Mouse (Mus musculus) E14TG2a.4 (cell line): Measurements from ENCODE around the gene Prkci.
A peak's percentile ranks its signal among the peaks of the same experiment; 100 is the strongest.

Experiments
- H3K27me3 ChIP-seq: 2 replicates; pipeline ENCODE4 v1.6.1; 2014; ENCODE audit warnings: low read length, control low read depth; ENCODE audit not compliant: insufficient read depth
- H3K36me3 ChIP-seq: 2 replicates; pipeline ENCODE4 v1.6.1; 2014; ENCODE audit warnings: low read length, control low read depth; ENCODE audit not compliant: insufficient read depth
- H3K4me1 ChIP-seq: replicated peaks from 2 replicates; pipeline ENCODE4 v1.6.1; 2014; ENCODE audit warnings: low read depth, low read length, control low read depth
- H3K4me3 ChIP-seq: replicated peaks from 2 replicates; pipeline ENCODE4 v1.5.1; 2014; ENCODE audit warnings: mild to moderate bottlenecking, low read length
- H3K9me3 ChIP-seq: 2 replicates; pipeline ENCODE4 v1.6.1; 2014; ENCODE audit warnings: low read length, control low read depth
- CTCF ChIP-seq: conservative IDR thresholded peaks from 2 replicates; pipeline ENCODE4 v1.5.1; 2014; ENCODE audit warnings: low read length
- NANOG ChIP-seq: IDR thresholded peaks from 2 replicates; pipeline ENCODE4 v1.6.1; 2014; ENCODE audit warnings: borderline replicate concordance, low read length, mixed read lengths
- POU5F1 ChIP-seq: IDR thresholded peaks from 2 replicates; pipeline ENCODE4 v1.6.1; 2014; ENCODE audit warnings: low read length, borderline replicate concordance

Gene Prkci

DNA sequence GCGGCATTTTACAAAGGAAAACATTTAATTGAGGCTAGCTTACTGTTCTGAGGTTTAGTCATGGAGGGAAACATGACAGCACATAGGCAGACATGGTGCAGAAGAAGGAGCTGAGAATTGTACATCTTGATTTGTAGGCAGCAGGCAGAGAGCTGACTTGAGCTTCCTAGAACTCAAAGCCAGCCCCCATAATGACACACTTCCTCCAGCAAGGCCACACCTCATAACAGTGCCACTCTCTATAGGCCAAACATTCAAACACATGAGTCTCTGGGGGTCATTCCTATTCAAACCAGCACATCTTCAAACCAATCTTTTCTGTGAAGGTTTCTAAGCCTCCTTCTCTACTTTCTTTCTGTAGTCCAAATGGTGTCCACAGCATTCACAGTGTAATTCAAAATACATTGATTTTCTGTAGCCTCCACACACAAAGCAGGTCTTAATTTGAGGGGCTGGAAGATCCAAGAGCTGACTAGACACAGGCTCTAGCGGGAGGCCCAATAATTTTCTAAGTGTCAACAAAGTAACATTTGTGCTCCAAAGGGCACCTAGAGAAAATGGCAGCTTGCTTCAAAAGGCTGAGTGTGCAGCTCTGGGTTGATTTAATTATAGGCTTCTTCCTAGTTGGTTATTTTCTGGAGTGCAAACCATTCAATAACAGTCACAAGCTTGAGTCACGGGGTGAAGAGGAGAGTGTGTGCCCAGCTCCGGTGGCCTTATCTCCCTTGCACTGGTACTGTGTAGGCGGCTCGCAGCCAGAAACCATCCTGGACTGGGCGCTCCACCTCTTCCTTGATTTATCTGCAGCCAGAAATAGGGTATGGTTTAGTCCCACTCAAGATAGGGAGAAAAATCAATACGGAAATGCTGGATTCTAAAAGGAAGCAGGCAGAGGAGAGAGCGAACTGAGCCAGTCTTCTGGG is 7.9 kb upstream of the Prkci start:
- no peaks in the 10 kb centered on the region for H3K36me3 ChIP-seq
- no peak for TF ChIP-seq CTCF
- no peak for TF ChIP-seq NANOG
- TF ChIP-seq POU5F1, result no peak
- peaks cover 8% of the 10 kb centered on the region; the same call in 1 of the 2 replicates for H3K4me1 ChIP-seq
- H3K27me3 ChIP-seq, result no peaks in the 10 kb centered on the region
- H3K9me3 ChIP-seq, result peaks cover 9% of the 10 kb centered on the region
- no peak overlapping the region for H3K4me3 ChIP-seq

DNA sequence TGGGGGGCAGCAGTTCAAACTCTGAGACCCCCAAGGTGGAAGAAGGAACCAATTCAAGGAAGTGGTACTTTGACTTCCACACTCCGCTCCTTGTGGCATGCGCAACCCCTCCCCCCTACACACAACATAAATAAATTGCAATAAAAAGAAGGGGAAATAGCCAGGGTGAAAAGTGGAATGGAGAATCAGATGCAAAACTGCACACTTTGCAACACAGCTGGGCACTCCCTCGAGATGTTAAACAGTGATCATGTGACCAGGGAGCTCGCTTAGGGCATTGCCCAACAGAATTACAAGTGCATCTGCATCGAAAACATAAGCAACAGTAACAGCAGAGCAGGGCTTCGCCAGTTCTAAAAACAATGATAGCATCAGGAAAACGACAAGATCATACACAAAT is 3.4 kb upstream of the Prkci start:
- no peak for TF ChIP-seq CTCF
- TF ChIP-seq POU5F1, result no peak
- no peak for TF ChIP-seq NANOG
- H3K4me3 ChIP-seq, result no peak overlapping the region
- no peaks in the 10 kb centered on the region for H3K36me3 ChIP-seq
- H3K27me3 ChIP-seq, result no peaks in the 10 kb centered on the region
- H3K4me1 ChIP-seq, result peaks cover 38% of the 10 kb centered on the region
- H3K9me3 ChIP-seq, result peaks cover 4% of the 10 kb centered on the region; the same call in 1 of the 2 replicates

DNA sequence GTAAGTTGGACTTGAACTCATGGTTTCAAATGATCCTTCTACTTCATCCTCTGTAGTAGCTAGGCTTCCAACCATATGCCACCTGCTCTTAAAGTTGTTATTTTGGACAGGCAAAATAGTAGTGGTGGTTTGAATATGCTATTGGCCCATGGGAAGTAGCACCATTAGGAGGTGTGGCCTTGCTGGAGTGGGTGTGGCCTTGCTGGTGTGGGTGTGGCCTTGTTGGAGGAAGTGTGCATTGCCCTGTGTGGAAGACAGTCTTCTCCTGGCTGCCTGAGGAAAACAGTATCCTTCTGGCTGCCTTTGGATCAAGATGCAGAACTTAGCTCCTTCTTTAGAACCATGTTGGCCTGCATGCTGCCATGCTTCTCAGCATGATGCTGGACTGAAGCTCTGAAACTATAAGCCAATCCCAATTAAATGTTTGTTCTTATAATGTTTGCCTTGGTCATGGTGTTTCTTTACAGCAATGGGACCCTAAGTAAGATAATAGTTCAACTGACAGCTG is 2.4 kb upstream of the Prkci start:
- Histone ChIP-seq H3K4me1 (peaks cover 47% of the 10 kb centered on the region), H3K4me3 (no peak overlapping the region), H3K27me3 (no peaks in the 10 kb centered on the region), H3K36me3 (peaks cover 8% of the 10 kb centered on the region; the same call in 1 of the 2 replicates), H3K9me3 (no peaks in the 10 kb centered on the region)
- no peak for TF ChIP-seq CTCF
- no peak for TF ChIP-seq POU5F1
- no peak for TF ChIP-seq NANOG

DNA sequence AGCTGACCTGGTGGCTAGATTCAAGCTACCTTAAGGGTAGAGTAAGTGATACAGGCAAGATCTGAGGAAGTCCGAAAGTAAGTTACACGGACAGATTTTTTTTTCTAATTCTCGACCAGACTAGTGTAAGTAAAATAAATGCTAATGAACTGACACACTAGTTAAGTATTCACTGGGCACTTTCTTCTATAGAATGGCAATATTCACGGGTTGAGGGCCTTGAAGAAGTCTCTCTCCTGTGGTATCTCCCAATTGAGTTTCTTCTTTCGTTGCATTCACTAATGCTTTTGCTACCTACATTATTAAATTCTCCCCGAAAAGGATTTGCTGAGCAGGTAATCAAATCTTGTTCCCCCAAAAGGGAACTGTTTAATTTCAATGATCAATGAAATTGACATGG is 688 bp upstream of the Prkci start:
- TF ChIP-seq CTCF (no peak), NANOG (no peak), POU5F1 (no peak)
- H3K4me1 ChIP-seq, result peaks cover 64% of the 10 kb centered on the region
- no peaks in the 10 kb centered on the region for H3K27me3 ChIP-seq
- peaks cover 14% of the 10 kb centered on the region; the same call in 1 of the 2 replicates for H3K36me3 ChIP-seq
- no peaks in the 10 kb centered on the region for H3K9me3 ChIP-seq
- H3K4me3 ChIP-seq, result peak overlapping the region; percentile 99

DNA sequence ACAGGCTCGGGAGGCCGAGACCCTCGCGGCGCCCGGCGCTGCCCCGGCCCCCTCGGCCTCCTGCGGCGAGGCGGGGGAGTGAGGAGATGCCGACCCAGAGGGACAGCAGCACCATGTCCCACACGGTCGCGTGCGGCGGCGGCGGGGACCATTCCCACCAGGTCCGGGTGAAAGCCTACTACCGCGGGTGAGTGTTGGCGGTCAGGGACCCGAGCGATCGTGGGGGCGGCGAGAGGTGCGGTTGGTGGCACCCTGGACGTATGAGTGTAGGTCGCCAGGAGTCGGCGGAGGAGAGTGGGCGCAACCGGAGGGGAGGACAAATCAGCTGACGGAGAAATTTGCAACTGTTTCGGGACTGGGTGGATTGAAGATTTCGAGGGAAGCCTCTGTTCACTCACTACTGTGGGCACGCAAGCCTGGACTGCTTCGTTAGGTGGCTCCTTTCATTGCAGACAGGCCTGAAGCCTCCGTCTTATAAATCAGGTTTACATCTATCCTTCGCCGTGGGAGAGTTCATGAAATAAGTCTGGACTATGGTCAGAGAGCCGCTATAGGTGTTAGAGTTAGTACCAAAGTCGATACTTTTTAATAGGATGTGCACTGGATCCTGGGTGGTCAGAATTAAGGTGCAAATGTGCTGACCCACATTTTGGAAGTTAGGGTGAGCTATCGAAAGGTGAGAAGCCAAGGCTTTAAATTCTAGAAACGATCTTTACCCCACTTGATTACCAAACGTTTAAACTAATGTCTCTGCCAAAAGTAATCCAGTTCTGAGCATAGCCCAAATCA is 546 bp downstream of the Prkci start:
- no peaks in the 10 kb centered on the region for H3K27me3 ChIP-seq
- TF ChIP-seq CTCF (no peak), NANOG (no peak), POU5F1 (no peak)
- no peaks in the 10 kb centered on the region for H3K9me3 ChIP-seq
- H3K36me3 ChIP-seq, result peaks cover 14% of the 10 kb centered on the region; the same call in 1 of the 2 replicates
- peak overlapping the region; percentile 99 for H3K4me3 ChIP-seq
- H3K4me1 ChIP-seq, result peaks cover 76% of the 10 kb centered on the region

- H3K27me3 ChIP-seq, result no peaks in the 10 kb centered on the region
- TF ChIP-seq POU5F1 (no peak), NANOG (no peak), CTCF (no peak)
These were observed 1.1 kb downstream of the Prkci start for GRCm38 (mm10) chr3:30996688-30997014.

GRCm38 (mm10) chr3:30999401-31000017 is 4.0 kb downstream of the Prkci start:
- Histone ChIP-seq H3K4me1 (peaks cover 87% of the 10 kb centered on the region), H3K36me3 (peaks cover 14% of the 10 kb centered on the region; the same call in 1 of the 2 replicates), H3K27me3 (no peaks in the 10 kb centered on the region), H3K9me3 (no peaks in the 10 kb centered on the region), H3K4me3 (peak overlapping the region; percentile 30)
- TF ChIP-seq CTCF, result no peak

More at GRCm38 (mm10) chr3:30996688-30997014, 1.1 kb downstream of the Prkci start:
- Histone ChIP-seq H3K4me1 (peaks cover 82% of the 10 kb centered on the region), H3K4me3 (peak overlapping the region; percentile 99), H3K9me3 (no peaks in the 10 kb centered on the region), H3K36me3 (peaks cover 14% of the 10 kb centered on the region; the same call in 1 of the 2 replicates)

GRCm38 (mm10) chr3:31000018-31000407 is 4.5 kb downstream of the Prkci start:
- Histone ChIP-seq H3K4me1 (peaks cover 87% of the 10 kb centered on the region), H3K27me3 (no peaks in the 10 kb centered on the region), H3K9me3 (no peaks in the 10 kb centered on the region), H3K4me3 (peak overlapping the region; percentile 30; the same call in 1 of the 2 replicates), H3K36me3 (peaks cover 14% of the 10 kb centered on the region; the same call in 1 of the 2 replicates)
- TF ChIP-seq POU5F1 (no peak), NANOG (no peak), CTCF (no peak)
